Mouse (Mus musculus) kidney, adult 2 months (tissue): ENCODE data around the gene Nacc1.

Source experiments
- CTCF ChIP-seq: fragments of 200-500 bp; conservative IDR thresholded peaks from 2 replicates; pipeline ENCODE4 v1.5.1; 2011; ENCODE audit warnings: low read depth, mild to moderate bottlenecking, control low read depth, low read length, moderate library complexity, mixed read lengths; ENCODE audit not compliant: insufficient read depth, insufficient read length
- POLR2A ChIP-seq: fragments of 200-500 bp; IDR thresholded peaks from one replicate; pipeline ENCODE4 v1.6.1; 2011; ENCODE audit warnings: low read depth, low read length, control low read depth

DNA sequence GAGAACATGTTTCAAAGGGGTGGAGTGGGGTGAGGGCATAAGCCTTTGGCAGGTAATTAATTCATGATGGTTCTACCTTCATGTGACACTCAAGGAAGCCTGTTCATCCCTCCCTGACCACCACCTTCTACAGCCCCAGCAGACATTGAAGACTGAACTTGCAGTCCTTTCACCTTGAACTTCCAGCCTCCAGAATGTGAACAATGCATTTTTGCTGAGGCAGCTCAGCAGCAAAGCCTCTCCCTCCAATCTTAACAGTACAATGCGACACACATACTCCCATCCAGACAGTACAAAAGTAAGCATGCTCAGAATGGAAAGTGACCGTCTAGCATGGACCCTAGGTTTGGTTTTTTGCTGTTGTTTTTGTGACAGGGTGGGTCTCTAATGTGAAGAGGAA lies 6.2 kb downstream of the Nacc1 start:
- TF ChIP-seq CTCF = no peak
- TF ChIP-seq POLR2A = no peak
